Mouse (Mus musculus): ENCODE results near the gene Med20.
"Not testable (repeated sequence)": the region's sequence is repeated elsewhere in the genome, so short reads cannot be mapped to it uniquely, and the experiment has no call there.

DNA sequence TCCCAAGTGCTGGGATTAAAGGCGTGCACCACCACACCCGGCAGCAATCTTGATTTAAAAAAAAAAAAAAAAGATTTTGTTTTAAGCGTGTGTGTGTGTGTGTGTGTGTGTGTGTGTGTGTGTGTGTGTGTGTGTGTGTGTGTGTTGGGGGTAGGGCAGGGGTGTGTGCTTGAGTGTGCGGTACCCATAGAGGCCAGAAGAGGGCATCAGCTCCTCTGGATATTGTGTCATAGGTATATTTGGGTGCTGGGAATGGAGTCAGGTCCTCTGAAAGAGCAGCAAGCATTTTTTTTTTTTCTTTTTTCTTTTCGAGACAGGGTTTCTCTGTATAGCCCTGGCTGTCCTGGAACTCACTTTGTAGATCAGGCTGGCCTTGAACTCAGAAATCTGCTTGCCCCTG is 13.2 kb downstream of the Med20 start:
- not testable (repeated sequence) for TF ChIP-seq POLR2A (IDR thresholded peaks at IDR 0.05; ENCODE audit: control insufficient read depth, low read depth, low read length); CTCF (IDR thresholded peaks at IDR 0.05; ENCODE audit: control insufficient read depth, insufficient read depth, insufficient replicate concordance, low read depth, low read length)
